Mouse (Mus musculus): ENCODE measurements at regions not wholly inside any gene's neighbourhood (a gene's known extent, or its start where the extent isn't known, plus 50 kb on each side); places are given as distances from the start of the nearest gene placed in this dataset.

GRCm38 (mm10) chr13:41705636-41706035 lies 99.9 kb downstream of the Tmem170b start:
- TF ChIP-seq CTCF (IDR thresholded peaks at IDR 0.05; ENCODE audit: low read depth, low read length) = no peak
- TF ChIP-seq GATA2 (IDR thresholded peaks at IDR 0.05; ENCODE audit: borderline replicate concordance, low read depth, low read length) = no peak
- no peak for TF ChIP-seq TAL1 (conservative IDR thresholded peaks at IDR 0.05; ENCODE audit: low read depth, low read length)

All from G1E (cell line).